Mouse (Mus musculus) frontal cortex, postnatal 25 days (tissue): ENCODE data around the gene Ahdc1.
"Not testable (repeated sequence)": the region's sequence is repeated elsewhere in the genome, so short reads cannot be mapped to it uniquely, and the experiment has no call there.

Experiments
- DNase-seq, 2 experiments: peaks; one replicate each; pipeline ENCODE4 v3.0.0; 2022; ENCODE audit warnings: low spot score in 2 of 2

Gene Ahdc1

DNA sequence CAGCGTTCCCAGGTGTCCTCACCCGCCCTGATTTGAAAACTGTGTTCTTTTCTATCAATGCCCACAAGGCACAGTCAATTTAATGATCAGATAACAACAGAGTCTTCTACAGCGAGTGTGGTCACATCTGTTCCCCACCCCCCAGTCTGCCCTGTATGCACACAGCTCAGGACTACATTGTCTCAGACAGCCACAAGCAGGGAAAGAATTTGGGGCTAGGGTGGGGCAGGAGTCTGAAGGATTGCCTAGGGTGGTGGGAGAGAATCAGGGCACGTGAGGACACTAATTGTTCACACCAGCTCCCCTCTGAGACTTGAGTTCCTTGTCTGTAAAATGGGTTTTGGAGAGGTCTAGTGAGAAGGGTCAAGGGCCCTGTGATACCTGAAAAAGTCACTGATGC is 17.5 kb upstream of the Ahdc1 start:
- DNase-seq = no peak

DNA sequence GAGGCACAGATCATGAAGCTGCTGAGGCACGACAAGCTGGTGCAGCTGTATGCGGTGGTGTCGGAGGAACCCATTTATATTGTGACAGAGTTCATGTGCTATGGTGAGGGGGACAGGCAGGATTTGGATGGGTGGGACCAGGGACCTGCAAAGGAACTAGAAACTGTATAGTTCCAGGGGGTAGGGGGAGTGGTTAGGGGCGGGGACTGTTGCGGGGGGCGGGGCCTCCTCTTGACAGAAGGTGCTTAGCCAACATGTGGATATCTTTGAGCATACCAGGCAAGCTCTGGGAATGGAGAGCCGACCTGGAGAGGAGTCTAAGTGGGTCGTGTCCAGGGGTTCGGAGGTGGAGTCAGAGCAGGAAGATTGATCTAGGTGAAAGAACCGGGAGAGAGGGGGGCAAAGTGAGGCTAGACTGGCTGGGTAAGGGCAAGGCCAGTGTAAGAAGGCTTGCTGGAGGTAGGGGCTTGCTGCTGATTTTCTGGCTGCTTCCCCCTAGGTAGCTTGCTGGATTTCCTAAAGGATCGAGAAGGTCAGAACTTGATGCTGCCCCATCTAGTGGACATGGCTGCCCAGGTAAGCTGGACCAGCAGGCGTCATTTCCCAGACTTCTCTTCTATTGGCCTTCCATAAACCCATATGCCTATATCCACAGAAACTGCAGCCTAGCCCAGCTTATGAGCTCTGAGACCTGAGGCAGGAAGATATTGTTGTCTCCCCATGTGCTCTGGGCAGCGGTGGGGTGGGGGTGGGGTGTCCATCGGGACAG is 13.4 kb upstream of the Ahdc1 start:
- DNase-seq = no peak

DNA sequence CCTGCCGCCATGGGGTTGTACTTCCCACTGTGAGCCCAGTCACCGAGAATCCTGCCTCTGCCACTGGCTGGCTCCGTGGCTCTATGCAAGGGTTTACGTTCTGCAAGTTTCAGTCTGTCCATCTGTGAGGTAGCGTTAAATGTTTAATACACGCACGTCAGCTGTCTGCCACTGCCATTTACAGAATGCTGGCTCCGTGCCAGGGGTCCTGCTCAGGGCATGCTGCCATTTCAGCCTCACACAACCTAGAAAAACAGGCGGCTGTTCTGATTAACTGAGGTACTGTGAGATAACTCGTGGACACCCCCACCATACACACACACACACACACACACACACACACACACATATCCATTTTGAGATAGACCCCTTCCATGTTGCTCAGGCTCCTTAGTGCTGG is 8.2 kb upstream of the Ahdc1 start:
- DNase-seq = no peak

DNA sequence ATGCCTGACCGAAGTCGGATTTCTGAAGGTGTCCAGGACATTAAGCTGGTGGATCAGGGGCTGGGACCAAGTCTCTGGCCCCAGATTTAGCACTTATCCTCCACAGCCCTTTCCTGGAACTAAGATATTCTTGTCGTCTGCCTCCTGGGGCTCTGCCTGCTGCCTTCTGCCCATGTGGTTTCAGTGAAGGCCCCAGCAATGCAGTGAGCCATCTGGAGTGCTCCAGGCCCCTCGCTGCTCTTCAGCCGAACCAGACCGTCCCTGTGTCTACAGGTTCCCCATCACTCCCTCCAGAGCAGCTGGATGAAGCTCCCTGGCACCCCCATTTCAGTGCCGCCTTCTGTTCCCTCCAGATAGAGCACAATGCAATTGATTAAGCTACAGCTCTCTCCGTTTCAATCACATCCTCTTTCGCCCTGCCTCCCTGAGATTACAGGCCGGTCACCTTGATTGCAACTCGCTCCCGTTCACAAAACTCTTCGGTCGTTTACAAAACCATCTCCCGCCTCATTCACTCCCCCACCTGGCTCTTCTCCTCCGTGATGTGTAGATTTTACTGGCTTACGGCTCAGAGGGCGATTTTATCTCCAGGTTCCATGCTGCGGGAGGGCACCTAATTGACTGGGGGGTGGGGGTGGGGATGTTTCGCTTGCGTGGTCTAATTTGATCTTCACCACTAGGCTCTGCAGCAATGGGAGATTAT is 7.6 kb upstream of the Ahdc1 start:
- DNase-seq = no peak

DNA sequence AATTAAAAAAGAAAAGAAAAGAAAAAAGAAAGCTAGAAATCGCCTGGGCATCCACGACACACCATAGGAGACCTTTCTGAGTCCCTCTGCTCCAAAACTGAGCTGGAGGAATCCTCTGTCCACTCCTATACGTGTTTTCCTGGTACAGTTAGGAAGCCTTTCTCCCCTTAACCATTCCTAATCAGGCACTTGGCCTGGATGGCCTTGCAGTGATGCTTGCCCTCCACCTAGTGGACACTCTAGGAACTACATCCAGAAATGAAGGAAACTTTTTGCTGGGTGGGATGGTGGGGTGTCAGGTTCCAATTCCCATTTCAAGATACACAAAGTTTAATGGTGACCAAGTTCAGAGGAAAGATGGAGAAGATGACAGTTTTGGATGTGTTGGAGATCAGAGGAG is 5.8 kb upstream of the Ahdc1 start:
- DNase-seq = peak in 1 of 2 experiments; percentile 67

DNA sequence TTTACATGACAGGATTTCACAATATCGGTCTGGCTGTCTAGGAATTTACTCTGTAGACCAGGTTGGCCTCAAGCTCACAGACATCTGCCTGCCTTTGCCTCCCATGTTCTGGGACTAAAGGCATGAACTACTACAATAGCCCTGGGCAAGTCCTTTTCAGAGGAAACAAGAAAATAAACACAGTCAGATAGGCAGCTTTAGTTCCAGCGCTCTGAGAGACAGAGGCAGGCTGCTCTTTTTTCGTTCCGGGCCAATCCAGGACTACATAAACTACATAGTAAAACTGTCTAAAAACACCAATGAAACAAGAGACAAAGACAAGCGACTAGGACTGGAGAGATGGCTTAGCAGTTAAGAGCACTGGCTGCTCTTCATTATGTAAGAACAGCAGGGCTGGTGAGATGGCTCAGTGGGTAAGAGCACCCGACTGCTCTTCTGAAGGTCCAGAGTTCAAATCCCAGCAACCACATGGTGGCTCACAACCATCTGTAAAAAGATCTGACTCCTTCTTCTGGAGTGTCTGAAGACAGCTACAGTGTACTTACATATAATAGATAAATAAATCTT is 5.1 kb upstream of the Ahdc1 start:
- DNase-seq = not testable (repeated sequence)

DNA sequence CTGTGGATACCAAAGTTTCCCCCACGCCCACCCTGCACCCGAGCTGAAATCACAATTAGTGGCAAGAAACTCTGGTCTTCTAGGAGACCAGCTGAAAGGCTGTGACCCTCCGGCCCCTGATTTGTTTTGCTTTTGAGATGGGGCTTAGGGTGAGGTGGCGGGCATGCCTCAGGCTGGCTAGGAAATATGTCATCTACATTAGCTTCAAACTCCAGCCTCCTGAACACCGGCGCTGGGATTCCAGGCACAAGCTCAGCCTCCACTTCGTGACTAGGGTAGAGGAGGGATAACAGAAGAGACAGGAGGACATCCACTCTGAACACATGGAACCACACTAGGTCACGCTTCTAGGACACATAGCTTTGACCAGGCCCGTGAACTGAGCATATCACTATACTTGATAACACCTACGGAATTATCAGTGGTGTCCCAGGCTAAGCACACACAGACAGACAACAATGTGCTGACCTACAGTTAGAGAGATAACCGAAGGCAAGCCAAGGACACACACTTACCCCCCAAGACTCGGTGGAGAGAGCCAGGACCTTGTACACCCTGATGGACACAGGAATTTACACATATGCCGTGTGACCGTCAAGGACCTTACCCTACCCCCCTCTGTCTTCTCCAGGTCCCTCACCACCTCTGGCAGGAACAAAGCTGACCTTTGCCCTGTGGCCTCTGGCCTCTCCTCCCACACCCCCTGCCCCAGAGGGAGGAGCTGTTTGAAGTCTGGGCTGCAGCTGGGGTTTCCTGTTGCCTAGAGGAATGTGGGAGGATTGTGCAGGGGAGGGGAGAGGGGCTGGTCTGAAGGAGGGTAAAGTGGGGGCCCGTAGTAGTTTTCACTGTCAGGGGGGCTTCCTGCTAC is 3.3 kb upstream of the Ahdc1 start:
- no peak for DNase-seq

DNA sequence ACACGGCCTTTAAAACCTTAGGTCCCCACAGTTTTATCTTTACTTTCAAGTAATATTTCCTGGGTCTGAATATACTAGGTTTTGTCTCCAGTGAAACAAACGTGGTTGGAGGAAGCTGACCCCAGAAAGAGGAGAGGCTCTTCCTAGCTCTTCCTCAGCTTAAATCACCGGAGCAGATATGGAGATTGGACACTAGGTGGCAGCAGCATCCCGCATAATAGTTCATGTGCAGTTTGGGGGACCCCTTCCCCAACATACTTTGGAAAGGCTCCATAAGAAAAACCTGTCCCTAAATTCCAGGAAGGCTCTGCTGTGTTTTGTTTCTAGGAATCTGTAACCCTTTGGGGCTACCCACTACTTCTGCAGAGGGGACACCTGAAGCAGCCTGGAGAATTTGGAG is 1.9 kb upstream of the Ahdc1 start:
- DNase-seq = no peak

DNA sequence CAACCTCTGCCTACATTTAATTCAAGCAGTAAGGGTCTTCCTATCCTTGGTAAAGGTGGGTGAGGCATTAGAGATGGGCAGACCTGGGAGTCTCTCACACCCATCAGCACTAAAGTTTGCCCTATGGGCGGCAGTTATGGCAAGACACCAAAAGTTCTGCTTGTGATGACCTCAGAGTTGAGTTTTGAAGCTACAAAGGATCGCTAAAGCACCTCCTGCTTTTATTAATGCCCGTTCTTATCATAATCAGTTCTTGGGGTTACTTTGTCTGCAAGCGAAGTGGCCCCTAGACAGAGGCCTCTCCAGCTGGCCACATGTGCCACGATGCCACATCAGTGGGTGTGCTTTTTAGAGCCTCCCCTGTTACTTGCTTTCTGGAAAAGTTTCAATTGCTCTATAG is 1.4 kb upstream of the Ahdc1 start:
- DNase-seq = no peak

DNA sequence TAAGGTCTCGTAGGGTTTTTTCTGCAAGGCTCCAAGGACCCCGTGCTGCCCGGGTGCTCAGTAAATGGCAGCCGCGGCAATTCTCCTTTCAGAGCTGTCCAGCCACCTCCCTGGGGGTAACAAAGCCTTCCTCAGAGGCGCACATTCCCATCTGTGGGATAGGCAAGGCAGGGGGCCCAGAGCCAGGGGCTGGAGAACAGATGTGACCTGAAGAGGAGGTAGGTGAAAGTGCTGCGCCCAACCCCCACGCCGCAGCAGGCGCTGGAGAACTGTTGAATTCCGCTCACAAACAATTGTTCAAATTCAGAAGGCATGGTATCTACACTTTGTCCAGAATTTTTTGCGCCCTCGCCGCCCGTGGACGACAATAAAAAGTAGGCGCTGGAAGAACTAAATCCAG is 449 bp upstream of the Ahdc1 start:
- DNase-seq = no peak

DNA sequence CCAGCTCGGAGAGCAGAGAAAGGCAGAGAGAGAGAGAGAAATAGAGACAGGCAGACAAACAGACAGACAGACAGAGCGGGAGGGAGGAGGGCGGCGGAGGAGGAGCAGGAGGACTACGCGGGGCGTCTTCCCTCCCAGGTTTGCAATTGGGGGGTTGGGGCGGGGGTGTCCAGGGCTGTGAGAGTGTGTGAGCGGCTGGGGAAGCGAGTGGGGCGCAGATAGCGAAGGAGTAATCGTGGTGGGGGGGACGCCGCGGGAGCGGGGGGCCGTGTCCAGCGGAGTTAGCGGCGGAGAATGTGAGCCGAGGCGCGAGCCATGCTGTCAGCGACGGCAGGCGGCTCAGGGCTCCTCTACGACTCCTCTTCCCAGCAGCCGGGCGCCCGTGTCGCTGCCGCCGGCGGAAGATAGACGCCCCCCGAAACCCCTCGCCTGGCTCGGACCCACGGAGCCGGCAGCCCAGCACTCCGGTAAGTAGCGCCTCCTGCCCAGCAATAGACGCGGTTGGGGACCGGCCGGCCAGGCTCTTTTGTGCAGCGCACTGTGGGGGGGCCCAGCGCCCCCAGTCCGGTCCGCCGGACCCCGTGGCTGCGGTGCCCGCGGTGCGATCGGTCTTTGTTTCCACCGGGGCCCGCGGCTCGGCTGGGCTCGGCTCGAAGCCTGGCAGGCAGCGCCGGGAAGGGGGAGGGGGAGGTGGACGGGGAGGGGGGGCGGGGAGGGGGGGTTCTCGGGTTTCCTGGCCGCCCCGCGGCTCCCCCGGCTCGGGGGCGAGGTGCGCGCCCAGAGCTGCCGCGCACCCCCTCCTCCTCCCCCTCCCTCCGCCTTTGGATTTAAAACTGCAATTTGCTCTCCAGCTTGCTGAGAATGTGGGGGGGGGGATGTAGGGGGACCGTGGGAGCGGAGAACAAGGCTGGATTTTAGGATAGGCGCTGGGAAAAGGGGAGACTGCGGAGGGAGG is 1.0 kb downstream of the Ahdc1 start:
- no peak for DNase-seq

DNA sequence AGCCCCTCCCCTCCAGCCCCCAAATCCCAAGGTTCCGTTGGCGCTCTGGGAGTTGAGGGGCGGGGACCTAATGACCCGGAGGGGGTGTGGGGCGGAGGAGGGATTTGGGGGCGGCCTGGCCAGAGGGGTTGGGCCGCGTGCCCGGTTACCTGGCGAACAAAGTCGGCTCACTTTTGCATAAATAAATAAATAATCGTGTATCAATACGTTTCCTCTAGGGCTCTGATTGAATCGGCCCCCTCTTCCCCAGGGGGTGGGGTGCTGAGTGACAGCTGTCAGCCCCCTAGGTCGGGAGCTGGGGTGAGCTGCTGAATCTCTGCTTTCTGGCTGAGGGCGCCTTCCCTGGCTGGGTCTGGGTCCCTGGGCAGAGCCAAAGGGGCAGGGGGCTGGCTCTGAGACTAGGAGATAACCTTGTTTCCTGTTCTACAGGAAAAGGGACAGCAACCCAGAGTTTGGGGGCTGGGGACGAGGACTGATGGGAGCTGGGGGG is 1.8 kb downstream of the Ahdc1 start:
- no peak for DNase-seq

DNA sequence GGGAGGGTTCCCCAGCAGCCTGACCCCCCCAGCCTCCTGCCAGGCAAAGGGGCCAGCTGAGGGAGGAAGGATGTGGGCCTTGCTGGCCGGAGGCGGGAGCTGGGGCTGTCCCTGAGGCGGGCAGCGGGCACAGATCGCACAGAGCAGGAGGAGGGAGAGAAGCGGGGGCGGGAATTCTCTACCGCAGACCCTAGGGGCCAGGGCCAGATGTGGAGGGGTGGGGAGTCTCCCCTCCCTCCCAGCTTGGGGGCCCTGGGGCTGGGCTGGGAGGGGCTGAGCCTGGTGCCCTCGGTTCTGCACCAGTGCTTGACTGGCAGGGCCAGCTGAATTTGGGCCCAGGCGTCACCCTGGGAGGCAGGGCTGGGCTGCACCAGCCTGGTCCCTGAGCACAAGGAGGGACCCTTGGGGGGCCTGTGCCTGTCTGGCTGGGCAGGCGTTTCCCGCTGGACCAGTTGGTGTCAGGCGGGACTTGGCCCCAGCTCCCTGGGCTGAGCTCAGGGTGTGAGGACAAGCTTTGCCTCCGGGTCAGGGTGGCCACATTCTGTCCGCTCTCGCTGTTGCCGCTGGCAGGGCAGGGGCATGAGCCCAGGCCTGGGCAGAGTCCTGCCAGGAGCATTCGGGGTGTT is 2.3 kb downstream of the Ahdc1 start:
- no peak for DNase-seq

DNA sequence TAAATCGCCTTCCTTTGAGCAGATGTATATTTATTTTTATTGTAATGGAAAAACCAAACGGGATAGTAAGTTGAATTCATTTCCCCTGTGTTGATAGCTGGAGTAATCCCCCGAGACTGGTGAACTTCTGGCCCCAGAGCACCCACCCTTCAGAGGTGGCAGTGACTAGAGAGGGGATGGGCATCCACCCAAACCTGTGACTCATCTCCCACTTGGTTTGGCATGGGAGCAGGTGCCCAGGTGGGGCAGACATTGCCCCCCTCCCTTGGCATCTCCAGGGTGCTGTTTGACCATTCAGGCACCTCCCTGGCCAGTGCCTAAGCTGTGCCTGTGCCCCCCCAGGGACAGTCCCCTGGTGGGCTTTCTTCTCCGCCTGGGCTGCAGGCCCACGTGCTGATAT is 3.0 kb downstream of the Ahdc1 start:
- no peak for DNase-seq

DNA sequence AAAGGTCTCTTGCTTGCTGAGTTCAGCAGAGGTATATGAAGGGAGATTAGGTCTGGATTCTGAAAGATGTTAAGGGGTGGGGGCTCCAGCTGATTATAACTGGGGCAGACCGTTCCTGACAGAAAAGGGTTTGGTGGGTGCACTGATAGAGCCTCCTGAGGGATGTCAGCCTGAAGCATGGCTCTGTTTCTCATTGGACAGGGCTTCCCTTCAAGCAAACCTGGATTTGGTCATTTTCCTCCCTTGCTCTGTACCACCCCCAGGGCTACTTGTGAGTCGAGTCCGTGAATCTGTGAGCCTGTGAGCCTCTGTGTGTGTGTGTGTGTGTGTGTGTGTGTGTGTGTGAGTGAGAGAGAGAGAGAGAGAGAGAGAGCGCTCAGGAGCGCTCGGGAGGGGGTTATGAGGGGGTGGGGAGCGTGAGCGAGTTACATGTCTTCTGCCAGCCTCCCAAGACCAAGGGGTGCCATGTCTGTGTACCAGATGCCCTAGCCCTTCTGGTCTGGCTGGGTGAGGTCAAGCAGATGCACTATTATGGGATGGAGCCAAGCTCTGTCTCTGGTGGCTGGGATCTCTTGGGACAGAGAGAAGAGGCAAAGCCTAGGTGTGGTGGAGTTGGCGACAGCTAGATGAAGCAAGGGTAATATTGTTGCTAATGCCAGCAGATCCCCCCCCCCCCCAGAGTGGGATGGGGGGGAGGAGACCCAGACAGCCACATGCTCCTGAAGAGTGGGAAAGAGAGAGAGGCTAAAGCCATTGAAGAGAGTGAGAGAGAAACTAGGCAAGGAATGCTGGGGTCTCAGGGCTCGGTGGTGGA is 4.0 kb downstream of the Ahdc1 start:
- DNase-seq = no peak

DNA sequence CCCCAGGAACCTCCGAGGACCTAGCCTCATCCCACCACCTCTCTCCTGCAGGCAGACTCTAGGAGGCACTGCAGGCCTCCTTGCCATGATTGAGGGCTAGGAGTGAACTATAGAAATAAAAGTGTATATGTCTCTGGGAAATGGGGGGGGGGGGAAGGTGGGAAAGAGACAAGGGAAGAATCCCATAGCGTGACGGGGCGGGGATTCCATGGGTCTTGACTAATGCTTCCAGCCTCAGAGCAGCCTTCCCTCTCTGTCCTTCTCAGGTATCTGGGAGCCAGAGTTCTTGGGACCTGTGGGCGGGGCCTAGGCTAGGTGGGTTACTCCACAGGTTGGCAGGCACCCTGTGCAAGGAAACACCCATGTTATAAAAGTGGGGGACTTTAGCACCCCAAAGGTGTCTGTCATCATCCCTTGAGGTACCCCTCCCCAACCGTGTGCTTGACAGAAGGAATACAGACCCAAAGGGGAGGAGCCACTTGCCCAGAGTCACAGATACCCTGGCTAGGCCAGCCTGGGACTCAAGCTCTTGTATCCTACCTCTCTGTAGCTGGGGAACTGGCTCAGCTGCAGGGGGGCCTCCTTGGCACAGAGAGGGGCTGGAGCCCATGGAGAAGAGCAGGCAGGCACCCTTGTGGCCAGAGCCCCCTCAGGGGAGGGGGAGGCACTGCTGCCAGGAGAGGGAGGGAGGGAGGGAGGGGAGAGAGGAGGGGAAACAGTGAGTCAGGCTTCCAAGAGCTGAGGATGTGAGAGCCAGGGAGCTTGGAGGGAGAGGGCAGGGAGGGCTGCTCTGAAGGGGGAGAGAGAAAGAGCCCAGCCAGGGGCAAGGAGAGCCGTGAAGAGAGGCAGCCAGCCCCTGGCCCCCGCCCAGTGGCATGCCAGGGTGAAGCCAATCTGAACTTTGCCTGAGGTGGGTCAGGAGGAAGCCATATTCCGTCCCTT is 4.9 kb downstream of the Ahdc1 start:
- DNase-seq = no peak

DNA sequence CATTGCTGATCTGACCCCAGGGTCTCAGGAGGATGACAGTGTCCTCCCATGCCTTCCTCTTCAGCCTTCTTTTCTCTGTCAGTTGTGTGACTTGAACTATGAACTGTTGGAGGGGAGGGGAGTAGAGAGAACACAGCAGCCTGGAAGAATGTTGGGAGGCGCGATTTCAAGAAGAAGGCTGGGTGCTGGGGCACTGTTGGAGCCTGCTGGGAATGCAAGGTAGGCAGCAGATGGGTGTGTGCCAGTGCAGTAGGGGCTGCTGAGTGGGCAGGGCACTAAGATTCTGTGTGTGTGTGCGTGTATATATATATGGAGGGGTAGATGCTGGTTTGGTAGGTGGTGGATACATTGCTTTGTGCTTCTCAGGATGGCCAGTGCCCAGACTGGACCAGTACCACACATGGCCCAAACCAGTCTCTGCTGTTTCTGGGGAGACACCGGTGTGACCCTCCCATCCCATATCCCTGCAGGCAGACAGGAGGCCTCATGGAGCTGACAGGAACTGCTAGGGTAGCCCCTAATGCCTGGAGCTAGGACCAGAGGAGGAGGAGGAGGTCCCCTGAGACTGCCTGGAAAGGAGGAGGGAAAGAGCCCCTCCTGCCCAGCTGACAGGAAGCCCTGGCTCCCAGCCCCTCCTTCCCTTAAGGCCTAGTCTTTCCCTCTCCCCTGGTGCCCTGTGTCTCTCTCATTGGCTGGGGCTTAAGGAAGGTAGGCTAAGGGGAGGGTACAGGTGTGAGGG is 5.8 kb downstream of the Ahdc1 start:
- DNase-seq = no peak
